9 mouse cellular contexts compared by ENCODE assay signal in the genomic region with DNA sequence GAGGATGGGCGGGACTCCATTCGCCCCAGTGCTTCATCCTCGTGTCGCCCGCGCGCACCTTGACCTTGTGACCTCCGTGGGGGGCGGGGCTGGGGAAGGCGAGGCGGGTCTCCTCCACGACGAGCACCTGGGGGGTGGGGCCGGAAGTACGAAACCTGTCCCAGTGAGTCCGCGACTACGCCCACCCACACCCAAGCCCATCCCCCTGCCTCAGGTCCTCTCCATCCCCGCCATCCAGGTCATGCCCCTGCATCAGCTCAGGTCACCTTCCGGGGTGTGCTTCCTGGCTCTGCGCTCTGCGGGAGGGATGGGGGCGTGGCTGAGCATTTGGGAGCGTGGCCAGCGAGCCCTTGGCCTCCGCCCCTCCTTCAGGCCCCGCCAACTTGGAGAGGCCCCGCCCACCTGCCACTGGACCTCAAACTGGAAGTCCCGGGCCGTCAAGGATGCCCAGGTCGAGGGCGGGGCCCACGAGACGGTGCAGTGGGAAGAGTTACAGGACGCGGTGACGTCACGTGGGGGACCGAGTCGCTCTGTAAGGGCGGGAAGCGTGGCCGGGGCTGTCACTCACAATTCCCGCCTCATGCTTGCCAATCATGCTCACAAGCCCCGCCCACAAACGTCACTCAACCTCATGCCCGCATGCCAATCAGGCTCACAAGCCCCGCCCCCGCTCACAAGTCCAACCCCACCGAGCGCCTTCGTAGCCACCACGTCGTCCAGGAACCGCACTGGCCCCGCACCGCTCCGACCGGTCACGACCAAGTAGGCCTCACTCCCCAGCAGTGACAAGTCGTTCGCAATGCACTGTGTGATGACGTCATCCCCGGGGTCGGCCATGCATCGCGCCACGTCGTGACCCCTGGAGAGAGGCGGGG. TPM values are rescaled to one million over a fixed set of nuclear protein-coding genes. Genes with fewer than 3 reads are reported as not detected.
DNase-seq lines count a peak whose midpoint lies in the region; ATAC-seq and TF ChIP-seq lines count a peak whose summit lies in the region.
"Had no signal": no experiment of that assay in that cellular context is flagged by ENCODE, and none has a peak within 500 bp of the region (broad histone marks: within the 10 kb centered on the region; RNA-seq: fewer than 3 reads in every experiment).

No protein-coding gene starts in this region.

- 0 out of 2 replicates have a peak, but pooled peaks cover 6% of the 10 kb centered on the region for H3K4me1 ChIP-seq in hindbrain, postnatal 0 days (ENCODE audit: insufficient read depth, low read length)

- peak; percentile 85 for DNase-seq in adrenal gland, adult 8-10 months
- peak; percentile 82 to 90 for DNase-seq in frontal cortex, postnatal 36 days (ENCODE audit: low spot score in 2 of 2)
- peak; percentile 96 for DNase-seq in hindbrain, postnatal 0 days (ENCODE audit: low spot score)
- peak; percentile 72 to 94 for DNase-seq in left cerebral cortex, adult 8-10 months (ENCODE audit: low spot score in 2 of 2)
- peak; percentile 78 to 87 for DNase-seq in lung, postnatal 4 days
- peak; percentile 97 to 98 for DNase-seq in right cerebral cortex, postnatal 10 days (ENCODE audit: low spot score in 2 of 2)
- peak; percentile 72 for DNase-seq in urinary bladder, postnatal 10 days (ENCODE audit: low spot score)

- peak; percentile 18 for ATAC-seq in common myeloid progenitor, adult 5-6 weeks (replicated peaks; ENCODE audit: low read depth, poor library complexity, severe bottlenecking)
- ATAC-seq in hindbrain, postnatal 0 days, result peak; percentile 68

- H3K9me3 ChIP-seq in hindbrain, postnatal 0 days (ENCODE audit: low read length), result no peaks in the 10 kb centered on the region

- peak overlapping the region; percentile 43 for H3K4me3 ChIP-seq in hindbrain, postnatal 0 days (ENCODE audit: low read length)

- no peak for TF ChIP-seq CTCF in hindbrain, postnatal 0 days (IDR thresholded peaks at IDR 0.05; ENCODE audit: low read depth)

- peak overlapping the region; percentile 56 for H3K4me2 ChIP-seq in hindbrain, postnatal 0 days (ENCODE audit: low read depth, low read length)

- H3K9ac ChIP-seq in hindbrain, postnatal 0 days (replicated peaks; ENCODE audit: low read length), result peak overlapping the region; percentile 47

- no peaks in the 10 kb centered on the region for H3K36me3 ChIP-seq in hindbrain, postnatal 0 days (ENCODE audit: insufficient read depth, low read length)

- H3K27ac ChIP-seq in hindbrain, postnatal 0 days, result peak overlapping the region; percentile 88

- WGBS in hindbrain, postnatal 0 days, result 6% methylated on average over 67 of the region's 70 CpGs

- H3K27me3 ChIP-seq in hindbrain, postnatal 0 days (ENCODE audit: insufficient read depth, low read length), result no peaks in the 10 kb centered on the region

RNA-seq across cellular contexts. Expression of a gene that starts 2.5 kb away (rescaled TPM):
- total RNA-seq in adrenal gland, adult 8-10 months (2022), result 10 to 100 TPM; 19.9 to 83.7 (median 41.9) TPM
- 13.9 and 23.8 TPM in 2 replicates for total RNA-seq in common myeloid progenitor, adult 5-6 weeks (2017)
- 39.6 and 48.2 TPM in 2 replicates for total RNA-seq in hindbrain, postnatal 0 days (2014; rRNA removed)
- polyA plus RNA-seq in hindbrain, postnatal 0 days (2015; fragmentation: Nextera tagmentation; extraction: Ambion mirVana), result 36.3 and 44.1 TPM in 2 replicates
- total RNA-seq in left cerebral cortex, adult 8-10 months (2022), result 10 to 100 TPM; 20.2 to 41.9 (median 31.7) TPM

RNA-seq across cellular contexts. Expression of a gene that starts 42.1 kb away (rescaled TPM):
- not detected for total RNA-seq in adrenal gland, adult 8-10 months (2022)
- total RNA-seq in common myeloid progenitor, adult 5-6 weeks (2017), result not detected in 2 replicates
- not detected in 2 replicates for total RNA-seq in hindbrain, postnatal 0 days (2014; rRNA removed)
- polyA plus RNA-seq in hindbrain, postnatal 0 days (2015; fragmentation: Nextera tagmentation; extraction: Ambion mirVana), result not detected in 2 replicates
- not detected for total RNA-seq in left cerebral cortex, adult 8-10 months (2022)
- total RNA-seq: left cerebral cortex, adult 18-20 months had no signal

RNA-seq across cellular contexts. Expression of a gene that starts 49.7 kb away (rescaled TPM):
- total RNA-seq in adrenal gland, adult 8-10 months (2022), result under 1 TPM in 1 of 4 experiments, not detected in 3; 0.43 TPM
- total RNA-seq in common myeloid progenitor, adult 5-6 weeks (2017), result 0.09 TPM in 1 of 2 replicates, not detected in the other
- total RNA-seq in hindbrain, postnatal 0 days (2014; rRNA removed), result 0.22 and 1.0 TPM in 2 replicates
- 0.19 TPM in 1 of 2 replicates, not detected in the other for polyA plus RNA-seq in hindbrain, postnatal 0 days (2015; fragmentation: Nextera tagmentation; extraction: Ambion mirVana)
- not detected for total RNA-seq in left cerebral cortex, adult 8-10 months (2022)
- total RNA-seq: left cerebral cortex, adult 18-20 months had no signal

Comparison
In these comparisons a context has a peak if more than half of its experiments do, and no peak if none do; other contexts are left out.
1. Peak in every context shown above with its lines: DNase-seq, ATAC-seq, H3K4me3 ChIP-seq and H3K27ac ChIP-seq.